Mouse (Mus musculus) G1E-ER4 (cell line): Measurements from ENCODE around the gene Arhgap8. TPM values are rescaled to one million over a fixed set of nuclear protein-coding genes. Genes with fewer than 3 reads are reported as not detected.

Experiments
- GATA1 ChIP-seq: IDR thresholded peaks from one replicate; pipeline ENCODE4 v1.8.0; 2012; ENCODE audit warnings: low read length, inconsistent platforms
- polyA plus RNA-seq: library from polyadenylated mRNA; stranded (reverse); fragments of >175 nt; gene quantifications from 2 replicates; pipeline ENCODE4 v1.2.3, GENCODE M21; 2012

Arhgap8 gene
- polyA plus RNA-seq, 1 experiment: not detected

GRCm38 (mm10) chr15:84756426-84756825 lies 36.6 kb downstream of the Arhgap8 start:
- TF ChIP-seq GATA1: no peak

GRCm38 (mm10) chr15:84758493-84758892 lies 38.6 kb downstream of the Arhgap8 start:
- TF ChIP-seq GATA1: no peak

- TF ChIP-seq GATA1: no peak
Measured at GRCm38 (mm10) chr15:84762712-84763422, 43.0 kb downstream of the Arhgap8 start.

- no peak for TF ChIP-seq GATA1
Measured at GRCm38 (mm10) chr15:84763423-84763812, 43.6 kb downstream of the Arhgap8 start.

- TF ChIP-seq GATA1: no peak
Measured at GRCm38 (mm10) chr15:84766621-84767020, 46.8 kb downstream of the Arhgap8 start.

GRCm38 (mm10) chr15:84769641-84770341 lies 49.9 kb downstream of the Arhgap8 start:
- TF ChIP-seq GATA1: no peak

- TF ChIP-seq GATA1: no peak
Measured at GRCm38 (mm10) chr15:84772191-84773111, 52.6 kb downstream of the Arhgap8 start.

GRCm38 (mm10) chr15:84775421-84776174 lies 55.7 kb downstream of the Arhgap8 start:
- TF ChIP-seq GATA1: no peak

GRCm38 (mm10) chr15:84778587-84778986 lies 58.7 kb downstream of the Arhgap8 start:
- no peak for TF ChIP-seq GATA1

GRCm38 (mm10) chr15:84784812-84785211 lies 65.0 kb downstream of the Arhgap8 start:
- TF ChIP-seq GATA1: no peak

GRCm38 (mm10) chr15:84787161-84787560 lies 67.3 kb downstream of the Arhgap8 start:
- no peak for TF ChIP-seq GATA1

- TF ChIP-seq GATA1: no peak
Measured at GRCm38 (mm10) chr15:84793649-84794048, 73.8 kb downstream of the Arhgap8 start.

GRCm38 (mm10) chr15:84800132-84800531 lies 80.3 kb downstream of the Arhgap8 start:
- no peak for TF ChIP-seq GATA1

- TF ChIP-seq GATA1: no peak
Measured at GRCm38 (mm10) chr15:84803685-84804084, 83.8 kb downstream of the Arhgap8 start.

- TF ChIP-seq GATA1: no peak
Measured at GRCm38 (mm10) chr15:84809275-84809952, 89.6 kb downstream of the Arhgap8 start.
